Mouse (Mus musculus) B cell, adult 67 days (primary cell): ENCODE measurements around the gene Tsc22d2. TPM values are rescaled to one million over a fixed set of nuclear protein-coding genes. Genes with fewer than 3 reads are reported as not detected.

Source experiments
- total RNA-seq, 2 experiments: library from RNA; stranded (reverse); gene quantifications; 4 replicates each; pipeline ENCODE4 v1.2.4; 2023

The Tsc22d2 gene
- total RNA-seq, result 10 to 100 TPM; 73.4 to 77.9 TPM

GRCm38 (mm10) chr3:58414234-58414938, at the start of gene Tsc22d2:
Tsc22d2 (plus strand) TSS chr3:58414715.

Other genes with a start within 250 kb of the Tsc22d2 start
- gene Eif2a, start 111.1 kb downstream of the Tsc22d2 start, total RNA-seq, result 10 to 100 TPM; 58.4 to 61.1 TPM
- gene Serp1, start 111.2 kb downstream of the Tsc22d2 start, total RNA-seq, result 100 to 1,000 TPM; 295 to 311 TPM
- gene Selenot, start 161.9 kb downstream of the Tsc22d2 start, total RNA-seq, result 100 to 1,000 TPM; 134 to 136 TPM
- not detected for gene Erich6, start 222.5 kb downstream of the Tsc22d2 start, total RNA-seq